Mouse (Mus musculus) left cerebral cortex, adult 9 months (tissue): ENCODE measurements around the gene Lmo7.

Experiments
- DNase-seq, 2 experiments: peaks; one replicate each; pipeline ENCODE4 v3.0.0; 2022; ENCODE audit warnings: low spot score in 2 of 2

Gene Lmo7

DNA sequence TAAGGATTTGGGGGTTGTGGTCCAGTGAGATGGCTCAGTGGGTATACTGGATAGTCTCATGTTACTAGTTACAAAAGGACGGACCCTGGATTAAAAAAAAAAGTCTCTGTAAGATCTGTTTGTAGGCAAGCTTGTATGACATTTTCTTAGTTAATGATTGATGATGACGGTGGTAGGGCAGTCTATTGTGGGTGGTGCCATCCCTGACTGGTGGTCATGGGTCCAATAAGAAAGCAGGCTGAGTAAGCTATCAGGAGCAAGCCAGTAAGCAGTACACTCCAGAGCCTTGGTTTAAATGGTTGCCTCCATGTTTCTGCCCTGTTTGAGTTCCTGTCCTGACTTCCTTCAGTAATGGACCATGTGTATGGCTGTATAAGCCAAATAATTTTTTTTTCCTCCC, 106.6 kb downstream of the Lmo7 start:
- DNase-seq, result no peak

DNA sequence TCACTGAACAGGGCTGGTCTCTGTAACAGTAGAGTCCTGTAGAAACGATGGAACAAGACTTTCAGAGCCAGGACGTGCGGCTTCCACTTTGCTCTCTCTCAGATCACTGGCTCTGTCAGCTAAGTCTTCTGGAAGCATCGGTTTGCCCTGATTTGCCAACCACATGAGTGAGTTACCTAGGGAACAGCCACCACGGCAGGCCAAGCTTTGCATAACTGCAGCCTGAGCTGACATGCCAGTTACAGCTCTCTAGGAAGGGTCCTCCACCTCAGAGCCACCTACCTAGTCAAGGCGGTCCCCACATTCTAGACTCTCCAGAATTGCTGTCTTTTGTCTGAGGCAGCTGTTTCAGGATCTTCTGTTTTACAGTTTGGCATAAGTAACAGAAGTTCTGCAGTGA, 107.4 kb downstream of the Lmo7 start:
- DNase-seq, result no peak

DNA sequence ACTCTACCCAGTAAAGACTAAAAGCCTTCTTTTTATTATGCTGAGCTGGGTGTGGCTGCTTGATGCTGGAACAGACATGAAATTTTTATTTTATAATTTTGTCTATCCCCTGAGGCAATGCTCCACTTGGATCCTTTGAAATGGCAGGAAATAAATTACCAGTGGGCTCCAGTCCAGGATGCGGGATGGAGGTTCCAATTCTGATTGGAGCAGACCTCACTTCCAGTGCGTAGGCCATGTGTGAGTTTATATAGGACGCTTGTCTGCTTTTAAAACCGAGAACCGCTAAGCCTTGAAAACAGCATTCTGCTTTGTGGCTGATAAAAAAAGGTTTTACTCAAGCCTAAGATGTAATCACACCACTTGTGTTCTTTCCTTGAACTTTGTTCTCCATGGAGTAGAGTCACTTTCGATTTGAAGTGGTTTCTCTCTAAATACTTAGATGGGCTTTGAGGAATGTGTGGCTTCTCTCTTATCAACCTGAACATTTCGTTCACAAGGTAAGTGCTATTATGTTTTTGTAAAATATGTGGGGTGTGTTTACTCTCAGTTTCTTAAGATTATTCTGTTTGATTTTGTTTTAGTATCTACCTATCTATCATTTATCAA, 108.6 kb downstream of the Lmo7 start:
- peak in 1 of 2 experiments; percentile 62 for DNase-seq

DNA sequence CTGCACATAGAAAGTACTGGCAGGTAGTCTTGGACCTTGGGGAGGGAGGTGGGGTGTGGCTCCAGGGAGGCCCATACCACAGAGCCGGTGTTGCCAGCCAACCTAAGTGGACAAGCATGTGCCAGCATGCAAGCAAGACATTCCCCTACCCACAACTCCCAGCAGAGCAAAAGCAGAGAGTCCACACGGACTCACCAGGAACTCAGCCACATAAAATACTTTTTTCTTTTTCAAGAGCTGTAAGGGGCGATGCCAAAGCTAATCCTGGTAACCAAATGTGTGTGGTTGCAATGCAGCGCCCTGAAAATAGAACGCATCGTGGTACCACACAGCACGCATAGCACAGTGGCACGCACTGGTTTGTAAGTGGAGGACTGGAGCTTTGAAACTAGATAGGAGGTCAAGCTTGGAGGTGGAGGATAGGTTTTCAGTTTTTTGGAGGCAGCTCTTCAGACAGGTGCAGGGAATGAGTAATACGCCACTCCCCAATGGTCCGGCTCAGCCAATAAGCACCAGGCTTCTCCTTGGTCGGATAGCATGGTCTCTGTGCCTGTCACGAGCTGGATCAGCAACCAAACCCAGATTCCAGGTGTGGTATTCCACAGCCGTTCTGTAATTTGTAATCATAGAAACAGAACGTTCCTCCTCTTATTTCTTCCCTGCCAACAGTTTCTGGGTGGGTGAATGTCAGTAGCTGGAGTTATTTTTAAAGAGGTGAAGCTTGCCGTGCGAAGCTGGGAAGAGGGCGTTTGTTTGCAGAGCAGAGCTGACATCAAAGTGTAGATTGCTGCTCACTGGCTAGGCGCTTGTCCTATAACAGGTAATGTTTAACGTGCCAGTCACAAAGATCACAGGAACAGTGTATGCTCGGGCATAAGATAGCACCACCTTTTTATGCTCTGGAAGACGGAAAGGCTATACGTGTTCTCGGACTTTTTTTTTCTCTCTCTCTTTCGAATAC, 110.3 kb downstream of the Lmo7 start:
- DNase-seq, result peak; percentile 74 to 79

- DNase-seq, result no peak
Measured at GRCm38 (mm10) chr14:101841271-101841670, 111.5 kb downstream of the Lmo7 start.

DNA sequence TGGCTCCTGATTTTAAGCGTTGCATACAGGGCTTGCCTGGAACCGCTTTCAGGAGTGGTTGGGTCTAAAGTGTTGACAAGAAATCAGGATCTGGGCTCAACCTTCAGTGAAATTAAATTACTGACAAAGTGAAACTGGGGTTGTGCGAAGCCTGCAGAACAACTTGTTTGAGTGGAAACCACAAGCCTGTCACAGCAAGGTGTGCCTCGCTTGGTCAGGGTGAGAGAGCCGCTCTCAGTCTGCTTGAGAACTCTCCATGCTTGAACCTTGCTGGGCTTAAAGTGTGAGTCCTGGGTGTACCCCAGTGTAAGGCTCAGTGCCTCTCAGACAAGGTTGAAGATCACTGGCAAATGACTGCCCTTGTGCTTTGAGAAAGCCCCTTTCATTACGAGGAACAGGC, 112.8 kb downstream of the Lmo7 start:
- DNase-seq, result no peak

DNA sequence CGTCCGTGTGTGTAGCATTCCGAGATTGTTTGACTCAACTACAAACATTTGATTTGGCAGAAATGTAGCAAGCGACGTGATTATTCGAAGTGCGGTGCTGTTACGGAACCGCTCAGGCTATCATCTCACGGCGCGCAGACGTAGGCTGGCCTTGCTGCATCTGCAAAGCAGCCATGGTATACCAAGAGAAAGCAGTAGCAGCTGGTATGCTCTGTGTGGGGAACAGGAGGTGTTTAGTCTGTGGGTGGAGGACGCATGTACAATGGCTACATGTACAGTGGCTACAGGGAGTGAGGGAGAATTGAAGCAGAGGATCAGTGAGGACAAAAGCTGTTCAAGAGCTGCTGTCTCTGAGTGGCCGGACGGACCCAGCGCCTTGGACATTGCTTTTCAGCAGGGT, 113.7 kb downstream of the Lmo7 start:
- DNase-seq, result peak; percentile 53 to 80

- no peak for DNase-seq
Measured at GRCm38 (mm10) chr14:101844467-101844866, 114.7 kb downstream of the Lmo7 start.

- DNase-seq, result no peak
Measured at GRCm38 (mm10) chr14:101846097-101846882, 116.5 kb downstream of the Lmo7 start.

DNA sequence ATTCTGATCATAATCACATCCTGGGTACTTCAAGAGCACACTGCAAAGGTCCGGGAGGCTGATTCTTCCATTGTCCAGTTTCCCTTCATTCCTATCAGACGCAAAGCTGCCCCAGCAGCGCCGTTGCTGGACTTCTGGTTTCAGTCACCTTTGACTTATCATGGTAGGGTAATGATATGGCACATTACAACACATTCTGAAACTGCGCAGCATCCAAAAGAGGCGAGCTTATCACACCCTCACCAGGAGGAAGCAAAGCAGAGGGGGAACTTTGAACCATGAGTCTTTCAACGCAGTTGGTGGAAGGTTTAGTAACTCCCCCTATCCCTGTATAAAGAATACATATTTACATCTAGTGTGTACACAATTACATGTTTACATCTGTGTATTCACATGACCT, 117.8 kb downstream of the Lmo7 start:
- DNase-seq, result no peak

GRCm38 (mm10) chr14:101852584-101853195, 122.9 kb downstream of the Lmo7 start:
- no peak for DNase-seq

- no peak for DNase-seq
Measured at GRCm38 (mm10) chr14:101853207-101853606, 123.5 kb downstream of the Lmo7 start.

GRCm38 (mm10) chr14:101853722-101854121, 124.0 kb downstream of the Lmo7 start:
- no peak for DNase-seq

- DNase-seq, result no peak
Measured at GRCm38 (mm10) chr14:101854226-101854625, 124.5 kb downstream of the Lmo7 start.

DNA sequence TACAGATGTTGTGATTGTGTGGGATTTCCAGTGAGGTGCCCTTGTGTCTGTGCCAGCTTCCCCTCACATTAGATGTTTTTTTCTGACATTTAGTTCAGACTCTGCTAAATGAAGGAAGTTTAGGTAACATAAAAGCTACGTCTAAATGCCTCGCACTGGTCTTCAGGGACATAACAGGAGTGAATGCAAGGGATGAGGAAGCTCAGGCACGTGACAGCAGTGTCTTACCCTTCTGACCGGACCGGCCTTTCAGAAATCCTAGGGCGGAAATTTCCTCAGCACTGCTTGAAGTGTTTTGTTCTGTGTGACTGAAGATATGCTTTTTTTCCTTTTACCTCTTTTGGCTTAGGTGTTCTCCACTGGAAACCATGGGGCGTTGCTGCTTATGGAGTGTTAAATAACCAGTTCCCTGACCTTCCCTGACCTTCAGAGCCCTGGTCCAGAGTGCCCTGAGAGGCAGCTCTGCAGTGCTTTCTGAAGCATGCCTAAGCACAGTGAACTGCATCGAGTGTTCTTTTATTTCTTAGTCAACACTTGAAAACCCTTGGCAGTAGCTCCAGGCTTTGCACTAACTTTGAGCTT, 129.6 kb downstream of the Lmo7 start:
- DNase-seq, result no peak

GRCm38 (mm10) chr14:101862088-101862487, 132.3 kb downstream of the Lmo7 start:
- DNase-seq, result no peak

DNA sequence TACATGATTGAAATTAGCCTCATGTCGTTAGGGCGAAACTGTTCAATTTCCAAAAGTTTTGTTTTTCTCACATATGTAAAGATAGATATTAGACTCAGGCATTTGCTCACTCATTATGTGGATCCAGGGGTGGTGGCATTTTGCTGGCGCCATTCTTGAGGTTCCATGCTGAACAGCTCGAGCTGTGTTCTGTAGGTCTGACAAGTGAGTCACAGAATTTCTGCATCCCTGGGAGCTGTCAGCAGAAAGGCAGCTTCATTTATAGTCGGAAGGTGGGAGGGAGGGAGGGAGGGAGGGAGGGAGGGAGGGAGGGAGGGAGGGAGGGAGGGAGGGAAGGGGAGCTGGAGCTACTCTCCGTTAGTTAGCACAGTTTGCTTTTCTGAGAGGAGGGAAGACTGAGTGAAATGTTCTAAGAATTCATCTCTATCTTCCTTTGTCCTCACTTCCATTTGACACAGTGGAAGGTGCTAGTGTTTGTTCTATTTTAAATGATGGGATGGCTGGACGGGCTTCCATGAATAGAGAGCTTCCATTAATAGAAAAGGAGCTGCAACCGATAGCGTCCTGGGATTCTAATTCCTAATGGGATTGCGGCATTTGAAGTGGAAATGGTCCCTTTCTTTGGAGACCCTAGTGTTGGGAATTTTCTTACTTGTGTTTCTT, 137.4 kb downstream of the Lmo7 start:
- peak; percentile 50 to 61 for DNase-seq

DNA sequence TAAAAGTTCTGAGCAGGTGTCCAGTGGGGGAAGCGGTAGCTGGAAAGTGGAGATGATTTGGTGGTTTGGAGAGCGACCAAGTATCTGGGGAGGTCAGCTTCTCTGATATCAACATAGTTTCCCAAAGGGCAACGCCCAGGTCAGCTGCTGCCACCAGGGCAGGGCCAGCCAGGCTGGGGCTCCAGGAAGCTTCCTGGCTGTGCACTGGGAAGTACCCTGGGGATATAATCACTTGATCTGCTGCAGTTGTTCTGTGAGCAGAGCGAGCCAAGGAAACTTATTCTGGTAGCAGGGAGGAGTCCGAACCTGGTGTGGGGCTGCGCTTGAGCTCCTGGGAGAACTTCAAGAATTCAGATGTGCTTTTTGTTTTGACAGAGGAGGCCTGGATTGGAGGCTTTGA, 139.4 kb downstream of the Lmo7 start:
- DNase-seq, result no peak

- no peak for DNase-seq
Measured at GRCm38 (mm10) chr14:101869661-101870060, 139.9 kb downstream of the Lmo7 start.

DNA sequence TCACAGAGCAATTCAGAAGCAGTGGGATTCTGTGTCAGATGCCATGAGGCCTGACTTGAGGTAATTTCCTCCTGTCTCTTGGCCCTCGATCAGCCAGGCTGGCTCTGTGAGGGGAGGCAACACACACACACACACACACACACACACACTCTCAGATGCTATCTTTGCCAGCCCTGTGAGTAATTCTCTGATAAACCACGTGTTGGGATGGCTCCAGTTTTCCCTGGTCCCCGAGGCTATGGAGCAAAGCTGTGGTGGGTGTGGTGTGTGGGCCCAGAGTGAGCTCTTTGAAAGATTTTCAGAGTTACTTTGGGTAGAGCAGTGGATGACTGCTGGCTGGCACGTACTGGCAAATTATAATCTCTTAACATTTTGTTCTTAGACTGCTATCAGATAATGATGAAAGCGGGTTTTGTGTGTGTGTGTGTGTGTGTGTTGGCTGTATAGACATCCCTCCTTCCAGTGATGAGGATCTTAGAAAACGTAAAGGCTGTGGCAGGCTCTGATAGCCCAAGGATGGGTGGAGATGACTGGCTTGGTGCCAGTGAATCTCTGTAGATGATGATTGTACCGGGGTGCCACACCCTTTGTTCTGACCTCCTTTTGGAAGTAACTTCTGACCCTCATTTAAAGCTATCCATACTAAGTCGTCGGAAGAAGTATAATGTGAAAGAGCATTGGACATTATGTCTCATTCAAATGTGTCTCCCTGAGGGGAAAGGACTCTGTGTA, 140.6 kb downstream of the Lmo7 start:
- DNase-seq, result peak; percentile 40 to 78
